Mouse (Mus musculus) liver, embryonic 14.5 days (tissue): ENCODE measurements at regions not wholly inside any gene's neighbourhood (a gene's known extent, or its start where the extent isn't known, plus 50 kb on each side); places are given as distances from the start of the nearest gene placed in this dataset.

ENCODE experiments used
- ATAC-seq: fragments of 200-750 bp; cut with Nextera tagmentation; 2 replicates; pipeline ENCODE4 v1.8.0; 2017; ENCODE audit warnings: moderate number of reproducible peaks, mild to moderate bottlenecking, moderate library complexity; ENCODE audit not compliant: insufficient read depth
- DNase-seq, 3 experiments: peaks; one replicate each; pipeline ENCODE4 v3.0.0-alpha.2; 2012 to 2013; ENCODE audit warnings: low read depth in 3 of 3, low spot score in 3 of 3
- H3K27ac ChIP-seq: fragments of 300-500 bp; sonication (generic); 2 replicates; pipeline ENCODE4 v1.5.1; 2014; ENCODE audit warnings: moderate library complexity, mild to moderate bottlenecking, control low read depth, inconsistent platforms
- H3K27me3 ChIP-seq: fragments of 300-500 bp; sonication (generic); 2 replicates; pipeline ENCODE4 v1.6.1; 2014; ENCODE audit warnings: mild to moderate bottlenecking, low read length, moderate library complexity; ENCODE audit not compliant: control insufficient read depth, insufficient read depth
- H3K36me3 ChIP-seq: fragments of 300-500 bp; sonication (generic); replicated peaks from 2 replicates; pipeline ENCODE4 v1.6.1; 2014; ENCODE audit warnings: low read depth; ENCODE audit not compliant: control insufficient read depth, insufficient read depth
- H3K4me1 ChIP-seq, 2 experiments: fragments of 200-500 bp in 1 of 2; fragments of 300-500 bp in 1 of 2; sonication (generic) in 1 of 2; replicated peaks; 2 replicates each; pipeline ENCODE4 v1.6.1; 2012 to 2014; ENCODE audit warnings: antibody characterized with exemption in 1 of 2, inconsistent platforms in 1 of 2, low read length in 1 of 2; ENCODE audit not compliant: control insufficient read depth in 2 of 2, insufficient read depth in 2 of 2
- H3K4me2 ChIP-seq: fragments of 300-500 bp; sonication (generic); 2 replicates; pipeline ENCODE4 v1.6.1; 2014; ENCODE audit warnings: low read depth, mild to moderate bottlenecking, control low read depth, moderate library complexity
- H3K4me3 ChIP-seq, 2 experiments: fragments of 200-500 bp in 1 of 2; fragments of 300-500 bp in 1 of 2; sonication (generic) in 1 of 2; 2 replicates each; pipeline ENCODE4 v1.5.1; 2012 to 2014; ENCODE audit warnings: low read depth in 2 of 2, low read length in 2 of 2, mild to moderate bottlenecking in 2 of 2, control low read depth in 1 of 2, inconsistent platforms in 1 of 2, moderate library complexity in 1 of 2; ENCODE audit not compliant: insufficient read depth in 1 of 2
- H3K9ac ChIP-seq: fragments of 300-500 bp; sonication (generic); replicated peaks from 2 replicates; pipeline ENCODE4 v1.6.1; 2014; ENCODE audit warnings: mild to moderate bottlenecking, control low read depth, moderate library complexity
- H3K9me3 ChIP-seq: fragments of 300-500 bp; sonication (generic); 2 replicates; pipeline ENCODE4 v1.6.1; 2016; ENCODE audit warnings: low read length, mixed read lengths; ENCODE audit not compliant: control insufficient read depth
- CTCF ChIP-seq: IDR thresholded peaks from 2 replicates; pipeline ENCODE4 v1.5.1; 2016; ENCODE audit warnings: antibody characterized with exemption, low read depth, control low read depth
- EP300 ChIP-seq: IDR thresholded peaks from 2 replicates; pipeline ENCODE4 v1.6.1; 2016; ENCODE audit warnings: antibody characterized with exemption, low read depth
- WGBS: fragments of 180-500 bp; shearing (Covaris S2); extraction: QIAGEN DNeasy Blood & Tissue Kit; methylation state at CpG from one replicate; pipeline ENCODE4 v1.1.7; 2014; ENCODE audit not compliant: insufficient replicate concordance; 5-methylcytosine and 5-hydroxymethylcytosine counted together

- no peak overlapping the region for H3K4me3 ChIP-seq
- H3K4me1 ChIP-seq = no peaks in the 10 kb centered on the region
- no peaks in the 10 kb centered on the region for H3K36me3 ChIP-seq
- no peaks in the 10 kb centered on the region for H3K9me3 ChIP-seq
- ATAC-seq = no peak
- H3K27ac ChIP-seq = no peak overlapping the region
- no peak for DNase-seq
- no peak overlapping the region for H3K9ac ChIP-seq
- no peaks in the 10 kb centered on the region for H3K27me3 ChIP-seq
- no peak for TF ChIP-seq EP300
- TF ChIP-seq CTCF = no peak
- no peak overlapping the region for H3K4me2 ChIP-seq
- WGBS = 33% methylated on average over 10 of the region's 10 CpGs
These were observed 409.8 kb downstream of the Sox2 start for GRCm38 (mm10) chr3:35060042-35060441.

GRCm38 (mm10) chr3:35066824-35067223, 416.6 kb downstream of the Sox2 start:
- no peak overlapping the region for H3K4me3 ChIP-seq
- H3K4me2 ChIP-seq = no peak overlapping the region
- no peak for ATAC-seq
- 47% methylated on average over 9 of the region's 9 CpGs for WGBS
- TF ChIP-seq EP300 = no peak
- no peak for TF ChIP-seq CTCF
- no peaks in the 10 kb centered on the region for H3K4me1 ChIP-seq
- H3K27ac ChIP-seq = no peak overlapping the region
- H3K36me3 ChIP-seq = no peaks in the 10 kb centered on the region
- H3K9ac ChIP-seq = no peak overlapping the region
- H3K27me3 ChIP-seq = no peaks in the 10 kb centered on the region
- DNase-seq = no peak
- no peaks in the 10 kb centered on the region for H3K9me3 ChIP-seq

- no peak for DNase-seq
- Histone ChIP-seq H3K9me3 (no peaks in the 10 kb centered on the region), H3K4me2 (no peak overlapping the region), H3K36me3 (no peaks in the 10 kb centered on the region), H3K4me3 (no peak overlapping the region), H3K4me1 (no peaks in the 10 kb centered on the region), H3K27ac (no peak overlapping the region), H3K27me3 (no peaks in the 10 kb centered on the region), H3K9ac (no peak overlapping the region)
- TF ChIP-seq CTCF (no peak), EP300 (no peak)
- no peak for ATAC-seq
- 72% methylated on average over 8 of the region's 8 CpGs for WGBS
These were observed 418.4 kb downstream of the Sox2 start for GRCm38 (mm10) chr3:35068586-35068985.

- H3K27me3 ChIP-seq = no peaks in the 10 kb centered on the region
- no peak for ATAC-seq
- no peak overlapping the region for H3K4me3 ChIP-seq
- no peaks in the 10 kb centered on the region for H3K36me3 ChIP-seq
- H3K27ac ChIP-seq = no peak overlapping the region
- no peaks in the 10 kb centered on the region for H3K4me1 ChIP-seq
- TF ChIP-seq CTCF (no peak), EP300 (no peak)
- no peak overlapping the region for H3K9ac ChIP-seq
- no peak for DNase-seq
- H3K4me2 ChIP-seq = no peak overlapping the region
- no peaks in the 10 kb centered on the region for H3K9me3 ChIP-seq
- 43% methylated on average over 2 of the region's 2 CpGs for WGBS
These were observed 420.8 kb downstream of the Sox2 start for GRCm38 (mm10) chr3:35071046-35071445.

GRCm38 (mm10) chr3:35079887-35080286, 429.7 kb downstream of the Sox2 start:
- TF ChIP-seq CTCF (no peak), EP300 (no peak)
- no peak for ATAC-seq
- no peaks in the 10 kb centered on the region for H3K4me1 ChIP-seq
- no peak for DNase-seq
- H3K36me3 ChIP-seq = no peaks in the 10 kb centered on the region
- WGBS = 38% methylated on average over 5 of the region's 5 CpGs
- no peak overlapping the region for H3K27ac ChIP-seq
- no peak overlapping the region for H3K4me3 ChIP-seq
- H3K4me2 ChIP-seq = no peak overlapping the region
- H3K27me3 ChIP-seq = no peaks in the 10 kb centered on the region
- no peaks in the 10 kb centered on the region for H3K9me3 ChIP-seq
- H3K9ac ChIP-seq = no peak overlapping the region
